Mouse (Mus musculus): ENCODE data around the gene D10Jhu81e. TPM values are rescaled to one million over a fixed set of nuclear protein-coding genes. Genes with fewer than 3 reads are reported as not detected.

The D10Jhu81e gene
- 563 TPM for polyA plus RNA-seq (2014; fragmentation: Illumina TruSeq; extraction: RNeasy Lipid Tissue Mini Kit (QIAGEN cat#74804); ENCODE audit: low read depth, low replicate concordance)

DNA sequence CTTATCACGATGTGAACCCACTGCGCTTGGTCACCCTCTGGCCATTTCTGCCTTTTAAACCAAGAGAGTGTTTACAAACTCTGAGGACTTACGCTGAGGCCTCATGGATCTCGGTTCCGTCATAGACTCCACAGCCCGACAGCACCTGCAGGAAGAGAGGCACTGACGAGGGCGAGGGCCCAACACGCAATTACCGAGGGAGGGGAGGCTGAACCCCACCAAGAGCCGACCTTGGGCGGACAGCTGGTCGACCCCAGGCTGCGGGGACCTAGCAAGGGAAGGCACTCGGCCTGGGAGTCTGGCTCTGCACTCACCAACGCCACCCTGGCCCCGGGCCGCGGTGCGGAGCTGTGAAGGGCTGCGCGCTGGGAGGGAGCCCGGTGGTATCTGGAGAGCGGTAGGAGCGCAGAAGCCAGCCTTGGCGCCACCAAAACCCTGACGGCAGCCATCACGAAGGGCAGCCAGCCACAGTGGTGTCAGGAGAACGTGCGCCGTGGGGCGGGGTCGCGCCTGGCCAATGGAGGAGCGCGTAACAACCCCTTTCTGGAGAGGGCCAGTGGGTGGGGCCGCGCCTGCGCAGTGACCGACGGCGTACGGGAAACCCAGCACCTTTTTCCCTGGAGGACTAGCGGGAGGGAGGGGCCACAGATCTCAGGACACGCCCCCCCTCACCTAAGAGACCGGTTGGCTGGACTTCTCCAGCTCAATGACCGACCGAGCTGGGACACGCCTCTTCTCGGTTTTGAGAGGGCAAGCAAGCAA, at the start of gene D10Jhu81e:
D10Jhu81e (minus strand) TSS at position 502 of the 762 bp plus-strand sequence.

DNA sequence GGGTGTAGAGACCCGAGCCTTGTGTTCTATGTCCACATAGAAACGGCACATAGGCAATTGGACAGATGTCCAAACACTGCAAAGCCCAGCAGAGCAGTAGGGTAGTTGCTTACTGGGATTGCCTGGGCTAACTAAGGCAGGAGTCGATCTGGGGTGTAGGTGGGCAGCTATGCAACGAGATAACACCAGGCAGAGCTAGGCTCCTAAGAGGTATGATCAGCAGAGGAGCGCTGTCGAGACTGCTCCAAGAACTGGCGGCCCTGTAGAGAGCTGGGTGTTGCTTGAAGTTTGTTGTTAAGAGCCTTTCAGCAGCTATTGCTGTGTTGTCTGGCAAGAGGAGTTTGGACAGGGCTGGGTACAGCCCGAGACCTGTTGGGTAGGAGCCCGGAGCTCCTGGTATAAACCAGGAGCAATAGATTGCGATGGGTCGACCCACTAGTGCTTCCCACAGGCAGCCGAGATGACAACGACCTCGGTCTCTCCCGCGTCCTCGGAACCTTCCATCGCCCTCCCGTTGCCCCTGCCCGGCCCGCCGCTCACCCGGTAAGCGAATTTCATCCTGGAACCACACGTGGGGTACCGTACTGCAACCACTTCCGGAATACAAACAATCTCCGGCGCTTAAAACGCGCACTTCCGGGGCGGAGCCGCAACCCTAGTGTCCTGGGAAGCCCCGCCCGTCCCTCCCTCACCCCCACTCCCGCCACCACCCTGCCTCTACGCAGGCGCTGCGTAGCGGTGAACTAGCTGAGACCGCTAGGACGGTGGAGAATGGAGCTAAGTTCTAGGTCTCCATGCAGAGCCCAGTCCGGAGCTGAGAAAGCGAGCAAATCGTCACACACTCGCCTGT, 15.2 kb upstream of the D10Jhu81e start, which contains the start of gene Pwp2:
Pwp2 (minus strand) TSS at position 619 of the 850 bp plus-strand sequence.

Other genes starting within 250 kb of the D10Jhu81e start
- gene Trpm2, start 199.2 kb downstream of the D10Jhu81e start, polyA plus RNA-seq (2014; fragmentation: Illumina TruSeq; extraction: RNeasy Lipid Tissue Mini Kit (QIAGEN cat#74804); ENCODE audit: low read depth, low replicate concordance): 0.55 TPM
- 14.6 TPM for gene 1810043G02Rik, start 191.3 kb downstream of the D10Jhu81e start, polyA plus RNA-seq (2014; fragmentation: Illumina TruSeq; extraction: RNeasy Lipid Tissue Mini Kit (QIAGEN cat#74804); ENCODE audit: low read depth, low replicate concordance)
- 73.9 TPM for gene Pfkl, start 159.7 kb downstream of the D10Jhu81e start, polyA plus RNA-seq (2014; fragmentation: Illumina TruSeq; extraction: RNeasy Lipid Tissue Mini Kit (QIAGEN cat#74804); ENCODE audit: low read depth, low replicate concordance)
- gene Dnmt3l, start 127.8 kb downstream of the D10Jhu81e start, polyA plus RNA-seq (2014; fragmentation: Illumina TruSeq; extraction: RNeasy Lipid Tissue Mini Kit (QIAGEN cat#74804); ENCODE audit: low read depth, low replicate concordance): not detected
- gene Aire, start 126.2 kb downstream of the D10Jhu81e start, polyA plus RNA-seq (2014; fragmentation: Illumina TruSeq; extraction: RNeasy Lipid Tissue Mini Kit (QIAGEN cat#74804); ENCODE audit: low read depth, low replicate concordance): not detected
- 5.8 TPM for gene Icosl, start 100.5 kb downstream of the D10Jhu81e start, polyA plus RNA-seq (2014; fragmentation: Illumina TruSeq; extraction: RNeasy Lipid Tissue Mini Kit (QIAGEN cat#74804); ENCODE audit: low read depth, low replicate concordance)
- gene Pwp2, start 15.4 kb upstream of the D10Jhu81e start, polyA plus RNA-seq (2014; fragmentation: Illumina TruSeq; extraction: RNeasy Lipid Tissue Mini Kit (QIAGEN cat#74804); ENCODE audit: low read depth, low replicate concordance): 12.1 TPM
- 34.9 TPM for gene Trappc10, start 74.9 kb upstream of the D10Jhu81e start, polyA plus RNA-seq (2014; fragmentation: Illumina TruSeq; extraction: RNeasy Lipid Tissue Mini Kit (QIAGEN cat#74804); ENCODE audit: low read depth, low replicate concordance)
- 162 TPM for gene Agpat3, start 182.7 kb upstream of the D10Jhu81e start, polyA plus RNA-seq (2014; fragmentation: Illumina TruSeq; extraction: RNeasy Lipid Tissue Mini Kit (QIAGEN cat#74804); ENCODE audit: low read depth, low replicate concordance)
- 106 TPM for gene Rrp1, start 243.3 kb upstream of the D10Jhu81e start, polyA plus RNA-seq (2014; fragmentation: Illumina TruSeq; extraction: RNeasy Lipid Tissue Mini Kit (QIAGEN cat#74804); ENCODE audit: low read depth, low replicate concordance)